Mouse (Mus musculus): ENCODE measurements at regions not wholly inside any gene's neighbourhood (a gene's known extent, or its start where the extent isn't known, plus 50 kb on each side); places are given as distances from the start of the nearest gene placed in this dataset.

DNA sequence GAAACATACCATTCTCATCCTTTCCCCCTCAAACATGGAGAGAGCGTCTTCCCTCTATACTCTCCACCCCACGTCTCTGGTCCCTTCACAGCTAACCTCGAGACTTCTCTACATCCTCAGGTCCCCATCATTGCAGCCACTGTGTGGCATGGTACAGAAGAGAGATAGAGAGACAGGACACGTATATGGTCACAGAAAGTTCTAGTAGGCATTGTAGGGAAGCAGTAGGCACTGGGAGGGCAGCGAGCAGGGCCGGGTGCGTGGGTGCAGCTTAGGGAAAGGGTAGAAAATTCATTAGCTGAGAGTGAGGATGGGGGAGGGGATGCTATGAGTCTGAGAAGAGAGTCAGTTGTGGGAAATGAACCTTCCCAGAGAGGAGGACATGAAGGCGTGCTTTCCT is 210.4 kb upstream of the Amigo2 start:
- H3K4me1 ChIP-seq (ENCODE audit: control insufficient read depth, insufficient read depth, low read length) = peaks cover 2% of the 10 kb centered on the region
- H3K27ac ChIP-seq (ENCODE audit: insufficient read depth, low read length) = no peak overlapping the region
- H3K4me3 ChIP-seq (ENCODE audit: low read depth, low read length) = no peak overlapping the region
- no peaks in the 10 kb centered on the region for H3K9me3 ChIP-seq (replicated peaks; ENCODE audit: control insufficient read depth, insufficient read depth, low read length, poor library complexity, severe bottlenecking)
- TF ChIP-seq CTCF (IDR thresholded peaks at IDR 0.05; ENCODE audit: low read depth, low read length) = no peak
- TF ChIP-seq EP300 (IDR thresholded peaks at IDR 0.05; ENCODE audit: insufficient read depth, low read depth, low read length) = no peak
- TF ChIP-seq POLR2A (IDR thresholded peaks at IDR 0.05; ENCODE audit: insufficient read depth, low read length) = no peak
- H3K9ac ChIP-seq (ENCODE audit: low read depth, poor library complexity, severe bottlenecking) = no peak overlapping the region
- H3K36me3 ChIP-seq (ENCODE audit: control insufficient read depth, insufficient read depth, low read length, poor library complexity, severe bottlenecking) = no peaks in the 10 kb centered on the region
- H3K27me3 ChIP-seq (ENCODE audit: control insufficient read depth, insufficient read depth, low read length, poor library complexity, severe bottlenecking) = no peaks in the 10 kb centered on the region

DNA sequence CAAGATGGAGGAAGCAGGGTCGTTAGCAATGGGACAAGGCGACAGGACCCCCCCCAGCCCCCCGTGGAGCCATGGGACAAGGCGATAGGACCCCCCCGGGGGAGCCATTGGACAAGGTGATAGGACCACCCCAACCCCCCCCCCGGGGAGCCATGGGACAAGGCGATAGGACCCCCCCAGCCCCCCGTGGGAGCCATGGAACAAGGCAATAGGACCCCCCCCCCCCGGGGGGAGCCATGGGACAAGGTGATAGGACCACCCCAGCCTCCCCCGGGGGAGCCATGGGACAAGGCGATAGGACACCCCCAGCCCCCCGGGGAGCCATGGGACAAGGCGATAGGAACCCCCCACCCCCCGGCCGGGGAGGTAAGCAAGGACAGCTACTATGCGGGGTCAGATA is 209.9 kb upstream of the Amigo2 start:
- Histone ChIP-seq H3K36me3 (ENCODE audit: control insufficient read depth, insufficient read depth, low read length, poor library complexity, severe bottlenecking) (no peaks in the 10 kb centered on the region), H3K4me3 (ENCODE audit: low read depth, low read length) (no peak overlapping the region), H3K27ac (ENCODE audit: insufficient read depth, low read length) (no peak overlapping the region), H3K9me3 (replicated peaks; ENCODE audit: control insufficient read depth, insufficient read depth, low read length, poor library complexity, severe bottlenecking) (no peaks in the 10 kb centered on the region), H3K4me1 (ENCODE audit: control insufficient read depth, insufficient read depth, low read length) (peaks cover 2% of the 10 kb centered on the region), H3K27me3 (ENCODE audit: control insufficient read depth, insufficient read depth, low read length, poor library complexity, severe bottlenecking) (no peaks in the 10 kb centered on the region), H3K9ac (ENCODE audit: low read depth, poor library complexity, severe bottlenecking) (no peak overlapping the region)
- TF ChIP-seq CTCF (IDR thresholded peaks at IDR 0.05; ENCODE audit: low read depth, low read length) (no peak), EP300 (IDR thresholded peaks at IDR 0.05; ENCODE audit: insufficient read depth, low read depth, low read length) (no peak), POLR2A (IDR thresholded peaks at IDR 0.05; ENCODE audit: insufficient read depth, low read length) (no peak)

DNA sequence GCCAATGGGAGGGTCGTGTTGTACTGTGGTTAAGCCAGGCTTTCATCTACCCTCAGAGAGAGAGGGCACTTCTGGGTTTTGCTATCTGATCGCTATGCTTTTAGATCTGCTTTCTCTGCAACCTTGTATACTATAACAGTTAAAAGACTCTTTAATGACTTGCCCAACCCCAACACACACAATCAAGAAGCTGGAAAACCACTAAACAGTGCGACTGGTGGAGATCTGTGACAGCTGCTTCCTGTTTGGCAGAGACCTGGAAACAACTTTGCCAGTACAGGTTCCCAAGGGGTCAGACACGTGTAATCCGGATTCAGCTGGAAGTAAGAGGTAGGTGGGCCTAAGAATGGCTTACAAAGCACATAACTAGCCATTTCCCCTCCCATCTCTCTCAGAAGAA is 208.6 kb upstream of the Amigo2 start:
- Histone ChIP-seq H3K4me1 (ENCODE audit: control insufficient read depth, insufficient read depth, low read length) (peaks cover 2% of the 10 kb centered on the region), H3K9ac (ENCODE audit: low read depth, poor library complexity, severe bottlenecking) (no peak overlapping the region), H3K36me3 (ENCODE audit: control insufficient read depth, insufficient read depth, low read length, poor library complexity, severe bottlenecking) (no peaks in the 10 kb centered on the region), H3K9me3 (replicated peaks; ENCODE audit: control insufficient read depth, insufficient read depth, low read length, poor library complexity, severe bottlenecking) (no peaks in the 10 kb centered on the region), H3K27ac (ENCODE audit: insufficient read depth, low read length) (no peak overlapping the region), H3K27me3 (ENCODE audit: control insufficient read depth, insufficient read depth, low read length, poor library complexity, severe bottlenecking) (no peaks in the 10 kb centered on the region), H3K4me3 (ENCODE audit: low read depth, low read length) (no peak overlapping the region)
- TF ChIP-seq EP300 (IDR thresholded peaks at IDR 0.05; ENCODE audit: insufficient read depth, low read depth, low read length) (no peak), CTCF (IDR thresholded peaks at IDR 0.05; ENCODE audit: low read depth, low read length) (no peak), POLR2A (IDR thresholded peaks at IDR 0.05; ENCODE audit: insufficient read depth, low read length) (no peak)

DNA sequence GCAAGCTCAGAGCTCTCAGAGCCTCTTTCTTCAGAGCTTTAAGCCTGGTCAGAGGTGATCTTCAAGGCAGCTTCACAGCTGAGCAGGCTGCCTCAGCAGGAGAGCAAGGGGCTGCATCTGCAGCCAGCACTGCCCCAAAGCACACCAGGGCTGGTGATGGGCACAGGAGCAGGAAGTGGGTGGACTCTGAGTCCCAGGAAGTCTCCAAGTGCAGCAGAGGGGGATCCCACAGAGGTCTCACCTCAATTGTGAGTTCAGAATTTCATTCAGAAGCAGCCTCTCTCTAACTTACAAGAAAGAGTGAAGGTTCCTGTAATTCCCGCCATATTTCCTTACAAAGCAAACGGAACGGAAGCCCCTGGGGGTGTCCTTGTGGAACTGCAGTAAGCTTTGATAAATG is 202.6 kb upstream of the Amigo2 start:
- H3K9ac ChIP-seq (ENCODE audit: low read depth, poor library complexity, severe bottlenecking) = no peak overlapping the region
- H3K36me3 ChIP-seq (ENCODE audit: control insufficient read depth, insufficient read depth, low read length, poor library complexity, severe bottlenecking) = no peaks in the 10 kb centered on the region
- H3K4me1 ChIP-seq (ENCODE audit: control insufficient read depth, insufficient read depth, low read length) = peaks cover 4% of the 10 kb centered on the region
- no peak overlapping the region for H3K27ac ChIP-seq (ENCODE audit: insufficient read depth, low read length)
- H3K9me3 ChIP-seq (replicated peaks; ENCODE audit: control insufficient read depth, insufficient read depth, low read length, poor library complexity, severe bottlenecking) = no peaks in the 10 kb centered on the region
- no peak for TF ChIP-seq POLR2A (IDR thresholded peaks at IDR 0.05; ENCODE audit: insufficient read depth, low read length)
- TF ChIP-seq CTCF (IDR thresholded peaks at IDR 0.05; ENCODE audit: low read depth, low read length) = no peak
- TF ChIP-seq EP300 (IDR thresholded peaks at IDR 0.05; ENCODE audit: insufficient read depth, low read depth, low read length) = no peak
- no peaks in the 10 kb centered on the region for H3K27me3 ChIP-seq (ENCODE audit: control insufficient read depth, insufficient read depth, low read length, poor library complexity, severe bottlenecking)
- no peak overlapping the region for H3K4me3 ChIP-seq (ENCODE audit: low read depth, low read length)

DNA sequence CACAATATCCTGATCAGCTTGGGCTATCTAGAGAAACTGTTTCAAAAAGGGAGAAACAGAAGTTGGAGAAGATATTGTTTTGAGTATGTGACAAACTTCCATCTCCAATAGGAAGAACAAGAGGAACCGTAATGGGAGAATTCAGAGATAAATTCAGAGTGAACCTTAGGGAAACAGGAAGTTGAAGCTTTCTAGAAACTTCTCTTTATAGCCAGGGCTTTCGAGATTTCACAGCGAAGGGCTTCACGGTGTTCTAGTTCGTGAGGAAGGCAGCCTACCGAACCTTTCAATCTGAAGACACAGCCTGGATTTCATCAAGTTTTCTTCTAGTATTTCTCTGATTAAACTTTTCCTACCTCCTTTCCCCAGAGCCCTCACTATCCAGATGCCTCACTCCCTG is 201.9 kb upstream of the Amigo2 start:
- peaks cover 4% of the 10 kb centered on the region for H3K4me1 ChIP-seq (ENCODE audit: control insufficient read depth, insufficient read depth, low read length)
- no peaks in the 10 kb centered on the region for H3K36me3 ChIP-seq (ENCODE audit: control insufficient read depth, insufficient read depth, low read length, poor library complexity, severe bottlenecking)
- H3K27me3 ChIP-seq (ENCODE audit: control insufficient read depth, insufficient read depth, low read length, poor library complexity, severe bottlenecking) = no peaks in the 10 kb centered on the region
- H3K9me3 ChIP-seq (replicated peaks; ENCODE audit: control insufficient read depth, insufficient read depth, low read length, poor library complexity, severe bottlenecking) = no peaks in the 10 kb centered on the region
- H3K9ac ChIP-seq (ENCODE audit: low read depth, poor library complexity, severe bottlenecking) = no peak overlapping the region
- H3K27ac ChIP-seq (ENCODE audit: insufficient read depth, low read length) = no peak overlapping the region
- H3K4me3 ChIP-seq (ENCODE audit: low read depth, low read length) = no peak overlapping the region
- TF ChIP-seq EP300 (IDR thresholded peaks at IDR 0.05; ENCODE audit: insufficient read depth, low read depth, low read length) = no peak
- TF ChIP-seq CTCF (IDR thresholded peaks at IDR 0.05; ENCODE audit: low read depth, low read length) = no peak
- no peak for TF ChIP-seq POLR2A (IDR thresholded peaks at IDR 0.05; ENCODE audit: insufficient read depth, low read length)

DNA sequence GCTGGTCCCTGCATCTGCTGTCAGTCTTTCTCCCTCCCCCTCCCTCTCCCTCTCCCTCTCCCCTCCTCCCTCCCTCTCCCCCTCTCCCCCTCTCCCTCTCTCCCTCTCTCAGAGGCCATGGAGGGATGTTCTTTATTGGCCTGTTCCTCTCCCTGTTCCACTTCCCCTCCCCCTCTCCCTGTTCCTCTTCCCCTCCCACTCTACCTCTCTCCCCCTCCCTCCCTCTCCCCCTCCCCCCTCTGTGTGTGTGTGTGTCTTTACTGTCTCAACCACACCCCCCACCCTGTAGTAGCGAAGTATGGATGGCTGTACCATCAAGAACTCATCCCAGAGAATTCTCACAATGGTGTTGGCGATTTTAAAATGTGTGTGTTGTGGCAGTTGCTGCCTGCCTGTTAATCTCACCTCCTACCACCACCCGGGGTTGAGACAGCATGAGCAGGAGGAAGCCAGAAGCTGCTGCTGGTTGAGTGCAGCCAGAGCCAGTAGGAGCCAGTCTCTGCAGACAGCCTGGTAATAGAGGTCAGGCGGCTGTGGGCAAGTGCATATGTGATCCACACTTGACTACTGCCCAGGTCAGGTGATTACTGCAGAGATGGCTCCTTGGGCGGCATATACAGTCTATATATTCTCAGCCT is 201.3 kb upstream of the Amigo2 start:
- H3K36me3 ChIP-seq (ENCODE audit: control insufficient read depth, insufficient read depth, low read length, poor library complexity, severe bottlenecking) = no peaks in the 10 kb centered on the region
- no peak overlapping the region for H3K9ac ChIP-seq (ENCODE audit: low read depth, poor library complexity, severe bottlenecking)
- H3K27ac ChIP-seq (ENCODE audit: insufficient read depth, low read length) = no peak overlapping the region
- H3K9me3 ChIP-seq (replicated peaks; ENCODE audit: control insufficient read depth, insufficient read depth, low read length, poor library complexity, severe bottlenecking) = no peaks in the 10 kb centered on the region
- TF ChIP-seq EP300 (IDR thresholded peaks at IDR 0.05; ENCODE audit: insufficient read depth, low read depth, low read length) (0 out of 2 replicates have a peak, but pooled peaks have one; percentile 34), CTCF (IDR thresholded peaks at IDR 0.05; ENCODE audit: low read depth, low read length) (no peak), POLR2A (IDR thresholded peaks at IDR 0.05; ENCODE audit: insufficient read depth, low read length) (no peak)
- H3K4me3 ChIP-seq (ENCODE audit: low read depth, low read length) = no peak overlapping the region
- peaks cover 4% of the 10 kb centered on the region for H3K4me1 ChIP-seq (ENCODE audit: control insufficient read depth, insufficient read depth, low read length)
- no peaks in the 10 kb centered on the region for H3K27me3 ChIP-seq (ENCODE audit: control insufficient read depth, insufficient read depth, low read length, poor library complexity, severe bottlenecking)

Measured in ES-Bruce4 (cell line).